Mouse (Mus musculus) thymus, adult 2 months (tissue): ENCODE results near the gene Stx5a. TPM values are rescaled to one million over a fixed set of nuclear protein-coding genes. Genes with fewer than 3 reads are reported as not detected.
A peak's percentile ranks its signal among the peaks of the same experiment; 100 is the strongest.

Source experiments
- DNase-seq: peaks from one replicate; pipeline ENCODE4 v3.0.0; 2021
- H3K27ac ChIP-seq: fragments of 200-500 bp; 2 replicates; pipeline ENCODE4 v1.5.1; 2012; ENCODE audit warnings: low read length, control low read depth; ENCODE audit not compliant: control insufficient read depth, insufficient read depth
- H3K27me3 ChIP-seq: fragments of 200-500 bp; 2 replicates; pipeline ENCODE4 v1.6.1; 2012; ENCODE audit warnings: mild to moderate bottlenecking, low read length, moderate library complexity, mixed read lengths; ENCODE audit not compliant: control insufficient read depth, insufficient read depth
- H3K36me3 ChIP-seq: fragments of 200-500 bp; 2 replicates; pipeline ENCODE4 v1.6.1; 2012; ENCODE audit warnings: mild to moderate bottlenecking, low read length, moderate library complexity; ENCODE audit not compliant: control insufficient read depth, insufficient read depth
- H3K4me1 ChIP-seq: fragments of 200-500 bp; replicated peaks from 2 replicates; pipeline ENCODE4 v1.6.1; 2012; ENCODE audit warnings: low read length; ENCODE audit not compliant: control insufficient read depth, insufficient read depth
- H3K4me3 ChIP-seq: fragments of 200-500 bp; 2 replicates; pipeline ENCODE4 v1.5.1; 2012; ENCODE audit warnings: mild to moderate bottlenecking, low read length, control low read depth, moderate library complexity; ENCODE audit not compliant: control insufficient read depth, insufficient read depth
- CTCF ChIP-seq: fragments of 200-500 bp; IDR thresholded peaks from 2 replicates; pipeline ENCODE4 v1.5.1; 2012; ENCODE audit warnings: mild to moderate bottlenecking, control low read depth, low read length, moderate library complexity, borderline replicate concordance; ENCODE audit not compliant: control insufficient read depth, poor library complexity, insufficient read depth; ENCODE audit errors: extremely low read depth
- POLR2A ChIP-seq: fragments of 200-500 bp; IDR thresholded peaks from 2 replicates; pipeline ENCODE4 v1.6.1; 2012; ENCODE audit warnings: mild to moderate bottlenecking, low read length, control low read depth, moderate library complexity; ENCODE audit not compliant: control insufficient read depth, poor library complexity, insufficient read depth; ENCODE audit errors: extremely low read depth
- WGBS: fragments of 180-500 bp; shearing (Covaris S2); methylation state at CpG from one replicate; pipeline ENCODE4 v1.1.7; 2018; 5-methylcytosine and 5-hydroxymethylcytosine counted together
- polyA plus RNA-seq: library from polyadenylated mRNA; depleted of rRNA; stranded (reverse); fragments of >200 nt; gene quantifications from 2 replicates; pipeline ENCODE4 v1.2.3, GENCODE M21; 2012

Gene Stx5a
- polyA plus RNA-seq, 1 experiment = 137 TPM

GRCm38 (mm10) chr19:8788521-8788920, 47.3 kb downstream of the Stx5a start:
- Histone ChIP-seq H3K27ac (no peak overlapping the region), H3K4me3 (no peak overlapping the region), H3K4me1 (0 out of 2 replicates have a peak, but pooled peaks cover 2% of the 10 kb centered on the region), H3K36me3 (peaks cover 13% of the 10 kb centered on the region), H3K27me3 (no peaks in the 10 kb centered on the region)
- DNase-seq = no peak
- WGBS = 84% methylated on average over 3 of the region's 3 CpGs
- TF ChIP-seq POLR2A (no peak), CTCF (no peak)

DNA sequence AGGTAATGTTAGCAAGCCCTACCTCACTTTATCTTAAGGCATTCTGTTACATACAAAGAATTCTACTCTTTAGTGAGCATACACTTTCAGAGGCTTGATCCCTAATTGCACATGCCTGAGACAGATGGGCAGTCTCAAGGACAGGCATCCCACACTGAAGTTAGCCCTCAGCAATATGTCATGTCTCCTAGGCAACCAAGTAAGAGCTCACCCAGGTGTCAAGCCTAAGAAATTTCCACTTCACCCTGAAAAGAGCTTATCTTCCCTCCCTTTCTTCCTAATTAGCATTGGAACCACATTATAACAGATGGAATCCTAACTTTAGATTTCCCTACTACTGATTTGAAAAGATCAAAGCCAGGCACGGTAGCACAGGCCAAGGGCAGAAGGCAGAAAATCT, 48.0 kb downstream of the Stx5a start:
- Histone ChIP-seq H3K4me1 (0 out of 2 replicates have a peak, but pooled peaks cover 2% of the 10 kb centered on the region), H3K27me3 (no peaks in the 10 kb centered on the region), H3K27ac (no peak overlapping the region), H3K4me3 (no peak overlapping the region), H3K36me3 (peaks cover 20% of the 10 kb centered on the region)
- 80% methylated on average over 1 of the region's 1 CpGs for WGBS
- no peak for TF ChIP-seq CTCF
- no peak for TF ChIP-seq POLR2A
- DNase-seq = no peak

DNA sequence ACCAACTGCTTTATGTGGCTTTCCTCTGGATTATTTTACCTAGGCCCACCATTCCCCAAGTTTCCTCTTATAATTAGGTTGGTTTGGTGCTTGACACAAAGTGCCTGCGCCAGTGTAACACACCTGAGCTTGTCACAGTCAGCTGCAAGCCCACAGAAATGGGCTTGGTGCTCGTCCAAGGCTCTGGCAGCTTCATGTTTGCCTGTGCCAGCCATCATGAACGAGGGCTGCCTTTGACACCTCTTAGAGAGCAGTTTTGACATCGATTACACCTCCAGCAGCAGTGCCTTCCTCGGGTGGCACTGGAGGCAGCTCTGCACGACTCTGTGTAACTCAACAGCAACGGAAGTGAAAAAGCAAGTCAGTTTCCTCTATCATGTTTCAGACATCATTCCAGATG, 49.0 kb downstream of the Stx5a start:
- DNase-seq = no peak
- peaks cover 25% of the 10 kb centered on the region for H3K36me3 ChIP-seq
- 84% methylated on average over 7 of the region's 7 CpGs for WGBS
- TF ChIP-seq CTCF (no peak), POLR2A (no peak)
- H3K4me1 ChIP-seq = 0 out of 2 replicates have a peak, but pooled peaks cover 2% of the 10 kb centered on the region
- H3K27ac ChIP-seq = no peak overlapping the region
- no peak overlapping the region for H3K4me3 ChIP-seq
- no peaks in the 10 kb centered on the region for H3K27me3 ChIP-seq

DNA sequence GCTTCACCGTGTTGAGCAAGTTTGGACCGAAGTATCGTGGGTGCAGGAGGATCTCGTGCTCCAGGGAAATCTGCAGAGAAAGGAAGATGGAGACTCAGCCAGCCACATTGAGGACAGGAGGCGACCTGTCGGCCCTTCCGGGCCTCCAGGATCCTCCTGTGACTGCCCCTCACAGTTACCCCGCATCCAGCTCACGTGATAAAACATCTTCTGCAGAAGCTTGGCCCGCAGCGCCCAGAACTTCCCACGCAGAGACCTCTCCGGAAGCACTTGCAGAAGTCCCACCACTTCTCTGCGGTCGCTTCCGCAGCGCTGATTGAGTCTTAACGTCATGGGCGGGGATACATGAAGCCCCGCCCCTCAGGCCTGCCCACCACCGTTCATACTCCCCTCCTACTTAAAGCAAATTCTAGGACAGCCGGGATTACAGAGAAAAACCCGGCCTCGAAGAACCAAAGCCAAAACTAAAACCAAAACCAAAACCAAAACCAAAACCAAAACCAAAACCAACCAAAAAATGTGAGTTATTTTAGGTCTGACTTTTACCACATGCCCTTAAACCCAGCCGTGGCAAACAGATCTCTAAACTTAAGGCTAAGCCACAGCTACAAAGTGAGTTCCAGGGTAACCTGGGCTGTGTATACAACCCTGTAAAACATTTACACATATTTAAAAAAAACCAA, 57.2 kb downstream of the Stx5a start, which contains the start of gene Polr2g:
Gene Polr2g, minus strand, starts transcription at position 314 of the 683 bp plus-strand sequence.
- WGBS = under 1% methylated on average over 25 of the region's 25 CpGs
- Histone ChIP-seq H3K36me3 (peaks cover 13% of the 10 kb centered on the region), H3K27ac (peak within 1 kb of the TSS; percentile 67), H3K27me3 (no peaks in the 10 kb centered on the region), H3K4me1 (peaks cover 11% of the 10 kb centered on the region; the same call in 1 of the 2 replicates), H3K4me3 (peak within 1 kb of the TSS; percentile 88)
- TF ChIP-seq POLR2A (peak; percentile 75), CTCF (0 out of 2 replicates have a peak, but pooled peaks have one; percentile 47)
- DNase-seq = peak; percentile 86

DNA sequence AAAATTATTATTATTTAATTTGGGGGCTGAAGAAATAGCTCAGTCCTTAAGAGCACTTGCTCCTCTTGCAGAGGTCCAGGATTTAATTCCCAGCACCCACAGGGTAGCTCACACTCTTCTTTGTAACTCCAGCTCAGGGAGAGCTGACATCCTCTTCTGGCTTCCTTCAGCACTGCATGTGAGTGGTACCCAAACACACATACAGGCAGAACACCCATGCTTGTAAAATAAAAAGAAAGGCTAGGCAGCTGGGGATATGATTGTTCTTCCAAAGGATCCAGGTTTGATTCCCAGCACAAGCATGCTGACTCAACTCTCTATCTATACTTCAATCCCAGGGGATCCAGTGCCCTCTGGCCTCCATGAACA, 57.7 kb downstream of the Stx5a start:
- TF ChIP-seq CTCF (no peak), POLR2A (no peak)
- H3K27ac ChIP-seq = no peak overlapping the region
- H3K36me3 ChIP-seq = peaks cover 7% of the 10 kb centered on the region
- no peak for DNase-seq
- H3K4me3 ChIP-seq = no peak overlapping the region
- H3K27me3 ChIP-seq = no peaks in the 10 kb centered on the region
- H3K4me1 ChIP-seq = peaks cover 15% of the 10 kb centered on the region; the same call in 1 of the 2 replicates

DNA sequence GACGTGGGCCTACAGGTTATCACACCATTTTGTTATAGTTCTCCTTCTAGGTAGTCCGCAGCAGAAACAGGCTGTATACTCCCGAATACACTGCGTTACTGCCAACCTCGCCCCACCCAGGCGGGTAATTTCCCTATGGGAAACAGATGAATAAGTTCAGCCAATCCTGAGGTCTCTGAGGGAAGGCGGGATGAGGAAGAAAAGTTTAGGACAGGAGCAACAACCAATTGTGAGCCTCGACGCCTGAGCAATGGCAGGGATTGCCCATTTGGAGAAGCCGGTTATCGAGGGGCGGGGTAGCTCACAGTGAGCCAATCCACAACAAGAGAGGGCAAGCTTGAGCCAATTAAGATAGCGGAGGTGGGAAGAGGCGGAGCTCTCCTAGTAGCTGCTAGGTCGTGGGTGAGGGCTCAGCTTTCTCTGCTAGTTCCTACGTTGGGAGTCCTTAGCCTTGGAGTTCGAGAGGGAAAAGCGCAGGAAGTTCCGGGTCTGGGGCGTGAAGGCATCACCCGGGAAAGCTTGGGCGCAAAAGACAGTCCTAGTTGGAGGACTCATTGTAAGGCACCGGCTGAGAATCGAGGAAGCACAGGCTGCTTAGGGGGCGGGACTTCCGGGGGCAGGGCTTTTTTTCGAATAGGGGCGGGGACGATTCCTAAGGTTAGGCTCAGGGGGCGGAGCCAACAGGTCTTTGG, 61.1 kb downstream of the Stx5a start, which contains the start of gene Zbtb3:
Gene Zbtb3, plus strand, starts transcription at position 426 of the 692 bp plus-strand sequence.
- under 1% methylated on average over 30 of the region's 30 CpGs for WGBS
- peak within 1 kb of the TSS; percentile 28; the same call in 1 of the 2 replicates for H3K27ac ChIP-seq
- TF ChIP-seq POLR2A (peak; percentile 59; the same call in 1 of the 2 replicates), CTCF (no peak)
- DNase-seq = peak; percentile 92
- peak within 1 kb of the TSS; percentile 77 for H3K4me3 ChIP-seq
- 0 out of 2 replicates have a peak, but pooled peaks cover 6% of the 10 kb centered on the region for H3K36me3 ChIP-seq
- peaks cover 19% of the 10 kb centered on the region; the same call in 1 of the 2 replicates for H3K4me1 ChIP-seq
- H3K27me3 ChIP-seq = no peaks in the 10 kb centered on the region
